In the genomic region with DNA sequence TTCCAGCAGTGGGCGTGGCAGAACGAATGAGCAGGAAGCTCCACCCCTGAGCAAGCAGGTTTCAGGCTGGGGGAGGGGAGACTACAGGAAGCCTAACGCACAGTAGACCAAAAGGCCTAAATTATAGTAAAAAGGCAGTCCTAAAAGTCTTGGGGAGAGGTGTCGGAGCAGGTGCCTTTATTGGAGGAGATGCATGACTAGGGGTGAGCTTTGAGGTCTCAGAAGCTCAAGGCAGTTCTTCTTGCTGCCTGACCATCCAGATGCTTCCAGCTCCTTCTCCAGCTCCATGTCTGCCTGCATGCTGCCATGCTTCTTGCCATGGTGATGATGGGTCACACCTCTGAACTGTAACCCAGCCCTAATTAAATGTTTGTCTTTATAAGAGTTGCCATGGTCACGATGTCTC, we compare ENCODE assay signal across 11 mouse cellular contexts. TPM values are rescaled to one million over a fixed set of nuclear protein-coding genes. Genes with fewer than 3 reads are reported as not detected.
DNase-seq lines count a peak whose midpoint lies in the region; ATAC-seq lines count a peak whose summit lies in the region.
"Had no signal": no experiment of that assay in that cellular context is flagged by ENCODE, and none has a peak within 500 bp of the region (broad histone marks: within the 10 kb centered on the region; RNA-seq: fewer than 3 reads in every experiment).

No protein-coding gene starts in this region.

- no peak overlapping the region for H3K9ac ChIP-seq in liver, embryonic 11.5 days (ENCODE audit: low read depth, low read length)
- no peak overlapping the region for H3K9ac ChIP-seq in liver, embryonic 15.5 days
- H3K9ac ChIP-seq: hindbrain, embryonic 15.5 days had no signal

- H3K27ac ChIP-seq in liver, embryonic 11.5 days (ENCODE audit: low read depth, low read length) = no peak overlapping the region
- H3K27ac ChIP-seq in liver, embryonic 15.5 days (replicated peaks) = no peak overlapping the region
- H3K27ac ChIP-seq: hindbrain, embryonic 15.5 days had no signal

- peak overlapping the region; percentile 20; the same call in 1 of the 2 replicates for H3K4me2 ChIP-seq in liver, embryonic 11.5 days
- H3K4me2 ChIP-seq in liver, embryonic 15.5 days = peak overlapping the region; percentile 31
- H3K4me2 ChIP-seq: hindbrain, embryonic 15.5 days had no signal

- 70% methylated on average over 3 of the region's 5 CpGs for WGBS in liver, embryonic 11.5 days
- WGBS in liver, embryonic 15.5 days (ENCODE audit: insufficient replicate concordance) = 49% methylated on average over 5 of the region's 5 CpGs

- H3K9me3 ChIP-seq in erythroblast, embryonic 14.5 days (ENCODE audit: control insufficient read depth, low read length) = no peaks in the 10 kb centered on the region
- no peaks in the 10 kb centered on the region for H3K9me3 ChIP-seq in liver, embryonic 11.5 days (ENCODE audit: control insufficient read depth, low read length)
- H3K9me3 ChIP-seq in liver, embryonic 15.5 days (replicated peaks) = no peaks in the 10 kb centered on the region
- H3K9me3 ChIP-seq: hindbrain, embryonic 15.5 days had no signal

- ATAC-seq in erythroblast, adult 5-6 weeks (replicated peaks; ENCODE audit: low FRiP score, poor library complexity, severe bottlenecking) = no peak
- peak; percentile 77 for ATAC-seq in liver, embryonic 11.5 days (replicated peaks; ENCODE audit: low FRiP score)
- ATAC-seq in activated CD4-positive, CD25-positive, alpha-beta regulatory T cell, adult 4 months = peak; percentile 61
- peak; percentile 34 for ATAC-seq in liver, embryonic 15.5 days (ENCODE audit: insufficient read depth)

- H3K27me3 ChIP-seq in erythroblast, embryonic 14.5 days (ENCODE audit: control insufficient read depth) = no peaks in the 10 kb centered on the region
- H3K27me3 ChIP-seq in liver, embryonic 11.5 days (replicated peaks; ENCODE audit: control insufficient read depth, insufficient read depth, low read length) = no peaks in the 10 kb centered on the region
- no peaks in the 10 kb centered on the region for H3K27me3 ChIP-seq in liver, embryonic 15.5 days
- H3K27me3 ChIP-seq: hindbrain, embryonic 15.5 days had no signal

- peaks cover 4% of the 10 kb centered on the region for H3K4me1 ChIP-seq in erythroblast, embryonic 14.5 days (ENCODE audit: control insufficient read depth)
- no peaks in the 10 kb centered on the region for H3K4me1 ChIP-seq in liver, embryonic 11.5 days (replicated peaks; ENCODE audit: control insufficient read depth, insufficient read depth, low read length)
- H3K4me1 ChIP-seq in liver, embryonic 15.5 days (replicated peaks) = peaks cover 3% of the 10 kb centered on the region; the same call in 1 of the 2 replicates
- H3K4me1 ChIP-seq: hindbrain, embryonic 15.5 days had no signal

- DNase-seq in liver, embryonic 11.5 days (ENCODE audit: low spot score) = peak; percentile 42
- no peak for DNase-seq in liver
- DNase-seq in MN1 (ENCODE audit: low spot score) = no peak
- DNase-seq in Muller cell, postnatal 12 days (ENCODE audit: inconsistent ontology term) = no peak
- DNase-seq: lung, adult 18-20 months; right cerebral cortex, postnatal 4 days had no signal

- H3K36me3 ChIP-seq in erythroblast, embryonic 14.5 days (ENCODE audit: control insufficient read depth) = no peaks in the 10 kb centered on the region
- H3K36me3 ChIP-seq in liver, embryonic 11.5 days (ENCODE audit: control insufficient read depth, insufficient read depth, low read length) = no peaks in the 10 kb centered on the region
- no peaks in the 10 kb centered on the region for H3K36me3 ChIP-seq in liver, embryonic 15.5 days (replicated peaks)
- H3K36me3 ChIP-seq: hindbrain, embryonic 15.5 days had no signal

- peak overlapping the region; percentile 52 for H3K4me3 ChIP-seq in erythroblast, embryonic 14.5 days (replicated peaks)
- H3K4me3 ChIP-seq in liver, embryonic 11.5 days (ENCODE audit: low read depth, low read length) = no peak overlapping the region
- H3K4me3 ChIP-seq in liver, embryonic 15.5 days (replicated peaks) = peak overlapping the region; percentile 6
- H3K4me3 ChIP-seq: hindbrain, embryonic 15.5 days had no signal

RNA-seq across cellular contexts. Expression of a gene that starts 31.8 kb away (rescaled TPM):
- polyA plus RNA-seq in erythroblast, embryonic 14.5 days (2012) = 0.09 and 0.47 TPM in 2 replicates
- total RNA-seq in erythroblast, adult 5-6 weeks (2015; ENCODE audit: low replicate concordance) = 29.4 and 33.2 TPM in 2 replicates
- total RNA-seq in erythroblast, adult 5-6 weeks (2017; ENCODE audit: low replicate concordance) = 35.0 and 37.4 TPM in 2 replicates
- 26.6 and 28.1 TPM in 2 replicates for polyA plus RNA-seq in liver, embryonic 11.5 days (2014; fragmentation: Nextera tagmentation; extraction: Ambion mirVana)
- 10 to 100 TPM; 94.9 to 96.7 TPM for polyA plus RNA-seq in activated CD4-positive, CD25-positive, alpha-beta regulatory T cell, adult 4 months (2017; shearing (Covaris generic))
- 12.9 and 13.0 TPM in 2 replicates for polyA plus RNA-seq in liver, embryonic 15.5 days (2015; fragmentation: Nextera tagmentation; extraction: Ambion mirVana)

RNA-seq across cellular contexts. Expression of a gene that starts 41.3 kb away (rescaled TPM):
- 0.63 and 0.96 TPM in 2 replicates for polyA plus RNA-seq in erythroblast, embryonic 14.5 days (2012)
- 28.1 and 44.5 TPM in 2 replicates for total RNA-seq in erythroblast, adult 5-6 weeks (2015; ENCODE audit: low replicate concordance)
- 19.9 and 34.9 TPM in 2 replicates for total RNA-seq in erythroblast, adult 5-6 weeks (2017; ENCODE audit: low replicate concordance)
- polyA plus RNA-seq in liver, embryonic 11.5 days (2014; fragmentation: Nextera tagmentation; extraction: Ambion mirVana) = 87.8 and 98.4 TPM in 2 replicates
- 100 to 1,000 TPM; 110 to 119 TPM for polyA plus RNA-seq in activated CD4-positive, CD25-positive, alpha-beta regulatory T cell, adult 4 months (2017; shearing (Covaris generic))
- polyA plus RNA-seq in liver, embryonic 15.5 days (2015; fragmentation: Nextera tagmentation; extraction: Ambion mirVana) = 33.5 and 35.0 TPM in 2 replicates

Comparison
In these comparisons a context has a peak if more than half of its experiments do, and no peak if none do; other contexts are left out.
1. RNA of a gene that starts 41.3 kb away (polyA plus RNA-seq): 110 to 119 TPM in activated CD4-positive, CD25-positive, alpha-beta regulatory T cell, adult 4 months, 87.8 to 98.4 TPM in liver, embryonic 11.5 days and 33.5 to 35.0 TPM in liver, embryonic 15.5 days; 0.63 to 0.96 TPM in erythroblast, embryonic 14.5 days; every median in the first group is over 10 times any median in the second.